Mouse (Mus musculus) myocyte (in vitro differentiated cells): ENCODE measurements around the gene Gpr171. TPM values are rescaled to one million over a fixed set of nuclear protein-coding genes. Genes with fewer than 3 reads are reported as not detected.
A peak's percentile ranks its signal among the peaks of the same experiment; 100 is the strongest.

Source experiments
- H3K27me3 ChIP-seq: one replicate; pipeline ENCODE4 v1.6.1; 2011; ENCODE audit not compliant: control insufficient read depth, insufficient read depth, insufficient read length
- H3K36me3 ChIP-seq: one replicate; pipeline ENCODE4 v1.6.1; 2011; ENCODE audit not compliant: control insufficient read depth, insufficient read depth
- H3K4me2 ChIP-seq: one replicate; pipeline ENCODE4 v1.6.1; 2011; ENCODE audit warnings: low read depth, control low read depth
- H3K4me3 ChIP-seq: one replicate; pipeline ENCODE4 v1.5.1; 2011; ENCODE audit warnings: mild to moderate bottlenecking, control low read depth, moderate library complexity
- H3K79me2 ChIP-seq: one replicate; pipeline ENCODE4 v1.6.1; 2011; ENCODE audit not compliant: control insufficient read depth, insufficient read depth
- H3ac ChIP-seq: one replicate; pipeline ENCODE4 v1.6.1; 2011; ENCODE audit not compliant: control insufficient read depth, insufficient read length
- CEBPB ChIP-seq: IDR thresholded peaks from 2 replicates; pipeline ENCODE4 v1.6.1; 2011; ENCODE audit warnings: mild to moderate bottlenecking, moderate library complexity; ENCODE audit not compliant: poor library complexity, insufficient read depth, severe bottlenecking
- E2F4 ChIP-seq: IDR thresholded peaks from one replicate; pipeline ENCODE4 v1.6.1; 2011; ENCODE audit warnings: mild to moderate bottlenecking, control low read depth, moderate library complexity; ENCODE audit not compliant: insufficient read depth
- MAX ChIP-seq: IDR thresholded peaks from one replicate; pipeline ENCODE4 v1.6.1; 2011; ENCODE audit warnings: low read depth, mild to moderate bottlenecking, control low read depth
- MYOD1 ChIP-seq, 3 experiments: IDR thresholded peaks; one replicate each; pipeline ENCODE4 v1.6.1; 2011; ENCODE audit warnings: control low read depth in 2 of 3, low read depth in 2 of 3, mild to moderate bottlenecking in 2 of 3, moderate library complexity in 1 of 3; ENCODE audit not compliant: insufficient read length in 2 of 3, control insufficient read depth in 1 of 3
- MYOG ChIP-seq, 3 experiments: IDR thresholded peaks; one replicate each; pipeline ENCODE4 v1.6.1; 2011; ENCODE audit warnings: control low read depth in 2 of 3, low read depth in 2 of 3, mild to moderate bottlenecking in 2 of 3; ENCODE audit not compliant: insufficient read length in 2 of 3, control insufficient read depth in 1 of 3, insufficient read depth in 1 of 3
- POLR2A ChIP-seq: IDR thresholded peaks from one replicate; pipeline ENCODE4 v1.6.1; 2011; ENCODE audit warnings: low read depth, mild to moderate bottlenecking, control low read depth, moderate library complexity; ENCODE audit not compliant: insufficient read length
- POLR2AphosphoS2 ChIP-seq: IDR thresholded peaks from one replicate; pipeline ENCODE4 v1.6.1; 2011; ENCODE audit warnings: low read depth, control low read depth; ENCODE audit not compliant: insufficient read length
- REST ChIP-seq: IDR thresholded peaks from one replicate; pipeline ENCODE4 v1.6.1; 2011; ENCODE audit warnings: mild to moderate bottlenecking, control low read depth, moderate library complexity; ENCODE audit not compliant: insufficient read depth, insufficient read length
- SRF ChIP-seq: IDR thresholded peaks from one replicate; pipeline ENCODE4 v1.6.1; 2011; ENCODE audit warnings: low read depth; ENCODE audit not compliant: control insufficient read depth, insufficient read length
- TCF12 ChIP-seq: IDR thresholded peaks from one replicate; pipeline ENCODE4 v1.6.1; 2011; ENCODE audit warnings: mild to moderate bottlenecking, control low read depth; ENCODE audit not compliant: poor library complexity, insufficient read depth, severe bottlenecking
- TCF3 ChIP-seq: IDR thresholded peaks from one replicate; pipeline ENCODE4 v1.6.1; 2011; ENCODE audit warnings: low read depth, control low read depth; ENCODE audit not compliant: insufficient read length
- USF1 ChIP-seq: IDR thresholded peaks from one replicate; pipeline ENCODE4 v1.6.1; 2011; ENCODE audit warnings: low read depth, mild to moderate bottlenecking, control low read depth, moderate library complexity
- polyA plus RNA-seq: library from polyadenylated mRNA; unstranded; fragments of >200 nt; fragmentation: generic; extraction: Trizol; gene quantifications from one replicate; pipeline ENCODE4 v1.2.1, GENCODE M21; 2012; ENCODE audit warnings: missing spikeins

The Gpr171 gene
- polyA plus RNA-seq, 1 experiment: not detected

DNA sequence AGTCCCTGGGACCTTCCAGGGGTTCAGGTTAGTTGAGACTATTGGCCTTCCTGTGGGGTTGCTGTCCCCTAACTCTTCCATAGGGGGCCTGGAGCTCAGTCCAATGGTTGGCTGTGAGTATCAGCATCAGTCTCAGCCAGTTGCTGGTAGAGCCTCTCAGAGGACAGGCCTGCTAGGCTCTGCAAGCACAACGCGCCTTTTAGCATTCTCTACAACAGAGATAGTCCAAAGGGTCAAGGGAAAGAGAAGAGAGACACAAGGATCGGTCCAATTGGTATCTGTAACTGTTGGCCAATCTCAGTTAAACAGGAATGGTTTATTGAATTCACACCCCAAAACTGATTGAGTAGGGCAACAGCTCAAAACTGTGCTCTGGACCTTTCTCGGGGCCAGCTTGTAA, 5.8 kb upstream of the Gpr171 start:
- Histone ChIP-seq H3K79me2 (no peaks in the 10 kb centered on the region), H3K36me3 (no peaks in the 10 kb centered on the region), H3K4me3 (no peak overlapping the region), H3K27me3 (no peaks in the 10 kb centered on the region), H3ac (no peak overlapping the region), H3K4me2 (no peak overlapping the region)
- no peak for TF ChIP-seq USF1
- no peak for TF ChIP-seq POLR2AphosphoS2
- TF ChIP-seq SRF: no peak
- TF ChIP-seq TCF12: no peak
- TF ChIP-seq POLR2A: no peak
- TF ChIP-seq MYOD1 (IDR thresholded peaks at IDR 0.05; ENCODE audit: control insufficient read depth in 1 of 3, insufficient read length in 2 of 3, low read depth in 2 of 3): no peak
- TF ChIP-seq TCF3: no peak
- TF ChIP-seq REST: no peak
- no peak for TF ChIP-seq CEBPB
- TF ChIP-seq E2F4: no peak
- TF ChIP-seq MAX: no peak
- TF ChIP-seq MYOG (IDR thresholded peaks at IDR 0.05; ENCODE audit: control insufficient read depth in 1 of 3, insufficient read depth in 1 of 3, insufficient read length in 2 of 3, low read depth in 2 of 3): no peak

DNA sequence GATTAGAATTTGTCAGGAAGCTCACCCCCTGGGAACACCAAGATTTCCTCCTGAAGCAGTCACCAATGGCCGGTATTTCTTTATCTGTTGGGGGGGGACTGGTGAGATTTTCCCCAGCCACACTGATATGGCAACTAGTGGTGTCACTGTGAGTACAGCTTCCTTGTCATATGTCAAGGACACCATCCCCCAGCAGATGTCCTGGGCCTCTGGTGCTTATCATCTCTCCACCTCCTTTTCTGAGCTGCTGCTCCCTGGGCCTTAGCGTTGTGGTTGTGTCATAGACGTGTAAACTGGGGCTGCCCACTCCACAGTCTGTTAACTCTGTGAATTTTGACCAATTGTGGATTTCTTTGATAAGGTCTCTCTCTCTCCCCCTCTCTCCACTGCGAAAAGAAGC, 2.8 kb upstream of the Gpr171 start:
- TF ChIP-seq CEBPB (no peak), E2F4 (no peak), MYOD1 (IDR thresholded peaks at IDR 0.05; ENCODE audit: control insufficient read depth in 1 of 3, insufficient read length in 2 of 3, low read depth in 2 of 3) (no peak), USF1 (no peak)
- Histone ChIP-seq H3K27me3 (no peaks in the 10 kb centered on the region), H3ac (no peak overlapping the region), H3K4me2 (no peak overlapping the region), H3K4me3 (no peak overlapping the region), H3K79me2 (no peaks in the 10 kb centered on the region), H3K36me3 (no peaks in the 10 kb centered on the region)

GRCm38 (mm10) chr3:59102146-59102545, 525 bp upstream of the Gpr171 start:
- Histone ChIP-seq H3K27me3 (no peaks in the 10 kb centered on the region), H3K79me2 (no peaks in the 10 kb centered on the region), H3K36me3 (no peaks in the 10 kb centered on the region), H3ac (no peak overlapping the region), H3K4me3 (no peak overlapping the region), H3K4me2 (no peak overlapping the region)
- TF ChIP-seq SRF: no peak
- TF ChIP-seq TCF12: no peak
- no peak for TF ChIP-seq REST
- TF ChIP-seq USF1: no peak

DNA sequence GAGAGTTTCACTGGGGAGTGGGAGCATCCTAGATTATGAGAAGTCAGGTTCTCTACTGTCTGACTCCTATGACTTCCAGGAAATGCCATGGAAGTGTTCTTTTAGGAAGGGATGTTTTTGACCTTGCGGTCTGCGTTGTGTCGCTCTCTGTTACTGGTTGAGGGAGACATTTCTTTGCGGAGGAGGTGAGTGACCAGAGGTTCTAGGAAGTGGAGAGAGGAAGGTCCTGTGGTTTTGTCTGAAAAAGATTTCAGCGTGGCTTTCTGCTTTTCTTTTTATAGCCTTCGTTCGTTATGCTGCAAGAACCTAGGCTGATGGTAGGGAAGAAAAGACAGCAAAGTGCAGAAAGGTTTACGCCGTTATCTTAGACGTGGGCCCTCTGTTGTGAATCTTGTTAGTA, 3.1 kb downstream of the Gpr171 start:
- Histone ChIP-seq H3K4me2 (no peak overlapping the region), H3K4me3 (no peak overlapping the region), H3K79me2 (no peaks in the 10 kb centered on the region), H3K36me3 (no peaks in the 10 kb centered on the region), H3K27me3 (no peaks in the 10 kb centered on the region), H3ac (no peak overlapping the region)
- TF ChIP-seq E2F4: no peak
- TF ChIP-seq SRF: no peak
- TF ChIP-seq POLR2AphosphoS2: no peak
- TF ChIP-seq REST: no peak

DNA sequence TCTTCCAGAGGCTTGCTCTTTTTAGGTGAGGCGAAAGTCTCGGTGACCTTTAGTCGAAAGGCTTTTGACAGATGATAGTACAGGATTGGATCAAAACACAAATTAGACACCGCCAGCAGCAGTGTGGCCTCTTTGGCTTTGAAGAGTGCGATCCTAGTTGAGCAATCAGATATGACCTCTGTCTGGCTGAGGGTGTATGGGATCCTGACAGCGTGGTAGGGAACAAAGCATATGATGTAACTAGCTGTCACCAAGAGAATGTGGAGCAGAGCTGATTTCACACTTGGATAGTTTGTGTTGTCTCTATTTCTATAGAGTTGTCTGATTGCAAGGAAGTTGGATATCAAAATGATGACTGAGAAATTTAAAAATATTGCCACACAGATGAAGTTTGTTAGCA, 4.2 kb downstream of the Gpr171 start:
- TF ChIP-seq CEBPB (peak; percentile 43; the same call in 1 of the 2 replicates), POLR2AphosphoS2 (no peak)
- H3K4me3 ChIP-seq: no peak overlapping the region
- no peaks in the 10 kb centered on the region for H3K79me2 ChIP-seq
- no peaks in the 10 kb centered on the region for H3K36me3 ChIP-seq
- no peaks in the 10 kb centered on the region for H3K27me3 ChIP-seq
- H3ac ChIP-seq: no peak overlapping the region
- no peak overlapping the region for H3K4me2 ChIP-seq

GRCm38 (mm10) chr3:59092702-59093101, 8.9 kb downstream of the Gpr171 start:
- TF ChIP-seq MYOD1 (IDR thresholded peaks at IDR 0.05; ENCODE audit: control insufficient read depth in 1 of 3, insufficient read length in 2 of 3, low read depth in 2 of 3) (no peak), SRF (no peak), POLR2AphosphoS2 (no peak), TCF3 (no peak), REST (no peak), USF1 (no peak), MAX (no peak), CEBPB (no peak)
- no peaks in the 10 kb centered on the region for H3K79me2 ChIP-seq
- no peak overlapping the region for H3K4me3 ChIP-seq
- no peaks in the 10 kb centered on the region for H3K36me3 ChIP-seq
- no peak overlapping the region for H3K4me2 ChIP-seq
- no peak overlapping the region for H3ac ChIP-seq
- no peaks in the 10 kb centered on the region for H3K27me3 ChIP-seq
